Mouse (Mus musculus) C2C12 (cell line): ENCODE measurements around the gene Klhl3. TPM values are rescaled to one million over a fixed set of nuclear protein-coding genes. Genes with fewer than 3 reads are reported as not detected.

Source experiments
- H3K27me3 ChIP-seq: one replicate; pipeline ENCODE4 v1.6.1; 2011; ENCODE audit not compliant: control insufficient read depth, insufficient read depth, insufficient read length
- H3K36me3 ChIP-seq: one replicate; pipeline ENCODE4 v1.6.1; 2011; ENCODE audit not compliant: control insufficient read depth, insufficient read depth
- H3K4me3 ChIP-seq: one replicate; pipeline ENCODE4 v1.5.1; 2011; ENCODE audit warnings: mild to moderate bottlenecking, control low read depth; ENCODE audit not compliant: poor library complexity, insufficient read depth, severe bottlenecking
- H3K79me2 ChIP-seq: one replicate; pipeline ENCODE4 v1.6.1; 2011; ENCODE audit not compliant: control insufficient read depth, insufficient read depth
- H3K79me3 ChIP-seq: one replicate; pipeline ENCODE4 v1.6.1; 2011; ENCODE audit warnings: low read depth, control low read depth
- H3ac ChIP-seq: one replicate; pipeline ENCODE3; 2011; ENCODE audit warnings: low read depth; ENCODE audit not compliant: control insufficient read depth, insufficient read length
- CEBPB ChIP-seq: IDR thresholded peaks from one replicate; pipeline ENCODE4 v1.6.1; 2011; ENCODE audit warnings: low read depth, mild to moderate bottlenecking, control low read depth, moderate library complexity
- CTCF ChIP-seq: IDR thresholded peaks from one replicate; pipeline ENCODE4 v1.5.1; 2011; ENCODE audit not compliant: control insufficient read depth, insufficient read depth, insufficient read length
- FOSL1 ChIP-seq: IDR thresholded peaks from one replicate; pipeline ENCODE4 v1.8.0; 2011; ENCODE audit warnings: mild to moderate bottlenecking, low read length; ENCODE audit not compliant: poor library complexity, insufficient read depth, severe bottlenecking
- MAX ChIP-seq: IDR thresholded peaks from one replicate; pipeline ENCODE4 v1.6.1; 2011; ENCODE audit warnings: mild to moderate bottlenecking, control low read depth
- MYOD1 ChIP-seq: IDR thresholded peaks from one replicate; pipeline ENCODE4 v1.6.1; 2011; ENCODE audit warnings: low read depth; ENCODE audit not compliant: control insufficient read depth, insufficient read length
- MYOG ChIP-seq: IDR thresholded peaks from one replicate; pipeline ENCODE4 v1.6.1; 2011; ENCODE audit not compliant: control insufficient read depth, insufficient read length; ENCODE audit errors: extremely low read depth
- USF1 ChIP-seq: IDR thresholded peaks from one replicate; pipeline ENCODE4 v1.6.1; 2011; ENCODE audit warnings: low read depth, mild to moderate bottlenecking, control low read depth, moderate library complexity
- polyA plus RNA-seq: library from polyadenylated mRNA; unstranded; fragments of >200 nt; fragmentation: generic; extraction: Trizol; gene quantifications from one replicate; pipeline ENCODE4 v1.2.1, GENCODE M21; 2012; ENCODE audit warnings: missing spikeins

Gene Klhl3
- polyA plus RNA-seq, 1 experiment: 0.01 TPM

DNA sequence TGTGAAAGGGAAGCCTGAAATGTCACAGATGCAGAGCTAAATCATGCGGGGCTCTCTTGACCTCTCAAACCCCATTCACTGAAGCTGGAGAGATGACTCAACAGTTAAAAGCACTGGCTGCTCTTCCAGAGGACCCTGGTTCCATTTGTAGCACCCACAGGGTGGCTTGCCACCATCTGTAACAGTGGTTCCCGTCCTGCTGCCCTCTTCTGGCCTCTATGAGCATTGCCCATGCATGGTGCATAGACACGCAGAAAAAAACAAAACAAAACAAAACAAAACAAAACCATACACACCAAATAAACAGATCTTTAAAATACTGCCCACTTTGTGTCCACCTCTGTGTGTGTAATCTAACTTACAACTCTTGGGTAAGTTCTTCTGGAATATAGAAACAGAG is 65.3 kb downstream of the Klhl3 start:
- Histone ChIP-seq H3K79me3 (no peaks in the 10 kb centered on the region), H3K79me2 (no peaks in the 10 kb centered on the region), H3ac (no peak overlapping the region), H3K27me3 (peaks cover 5% of the 10 kb centered on the region), H3K36me3 (no peaks in the 10 kb centered on the region), H3K4me3 (no peak overlapping the region)
- TF ChIP-seq MAX (no peak), CTCF (no peak), MYOG (no peak), FOSL1 (no peak), USF1 (no peak), CEBPB (no peak), MYOD1 (no peak)

- no peak overlapping the region for H3K4me3 ChIP-seq
- H3ac ChIP-seq: no peak overlapping the region
- H3K27me3 ChIP-seq: peaks cover 3% of the 10 kb centered on the region
- H3K36me3 ChIP-seq: no peaks in the 10 kb centered on the region
- H3K79me3 ChIP-seq: no peaks in the 10 kb centered on the region
- no peaks in the 10 kb centered on the region for H3K79me2 ChIP-seq
- no peak for TF ChIP-seq MAX
- TF ChIP-seq CEBPB: no peak
These were observed 67.2 kb downstream of the Klhl3 start for GRCm38 (mm10) chr13:58046178-58046577.

- no peak overlapping the region for H3K4me3 ChIP-seq
- no peaks in the 10 kb centered on the region for H3K36me3 ChIP-seq
- TF ChIP-seq MYOD1: no peak
- no peak for TF ChIP-seq CTCF
- no peak for TF ChIP-seq MYOG
- no peak for TF ChIP-seq MAX
- TF ChIP-seq CEBPB: no peak
- no peak for TF ChIP-seq USF1
- no peak for TF ChIP-seq FOSL1
- no peaks in the 10 kb centered on the region for H3K27me3 ChIP-seq
- no peaks in the 10 kb centered on the region for H3K79me3 ChIP-seq
- no peaks in the 10 kb centered on the region for H3K79me2 ChIP-seq
- no peak overlapping the region for H3ac ChIP-seq
These were observed 68.1 kb downstream of the Klhl3 start for GRCm38 (mm10) chr13:58045278-58045677.

- TF ChIP-seq MAX: no peak
- TF ChIP-seq FOSL1: no peak
- TF ChIP-seq CEBPB: no peak
- TF ChIP-seq CTCF: no peak
- no peak for TF ChIP-seq MYOG
- no peak for TF ChIP-seq USF1
- TF ChIP-seq MYOD1: no peak
- H3K27me3 ChIP-seq: no peaks in the 10 kb centered on the region
- no peaks in the 10 kb centered on the region for H3K79me2 ChIP-seq
- H3K4me3 ChIP-seq: no peak overlapping the region
- H3K36me3 ChIP-seq: no peaks in the 10 kb centered on the region
- H3K79me3 ChIP-seq: no peaks in the 10 kb centered on the region
- no peak overlapping the region for H3ac ChIP-seq
These were observed 70.1 kb downstream of the Klhl3 start for GRCm38 (mm10) chr13:58043278-58043677.

- no peak overlapping the region for H3ac ChIP-seq
- H3K27me3 ChIP-seq: no peaks in the 10 kb centered on the region
- H3K36me3 ChIP-seq: no peaks in the 10 kb centered on the region
- TF ChIP-seq MYOG (no peak), CTCF (no peak)
- H3K4me3 ChIP-seq: no peak overlapping the region
- H3K79me3 ChIP-seq: no peaks in the 10 kb centered on the region
- H3K79me2 ChIP-seq: no peaks in the 10 kb centered on the region
These were observed 73.3 kb downstream of the Klhl3 start for GRCm38 (mm10) chr13:58040112-58040511.

- Histone ChIP-seq H3ac (no peak overlapping the region), H3K79me3 (no peaks in the 10 kb centered on the region), H3K27me3 (no peaks in the 10 kb centered on the region), H3K79me2 (no peaks in the 10 kb centered on the region), H3K36me3 (no peaks in the 10 kb centered on the region), H3K4me3 (no peak overlapping the region)
- TF ChIP-seq USF1 (no peak), CTCF (no peak), MYOD1 (no peak), CEBPB (no peak), MAX (no peak), MYOG (no peak), FOSL1 (no peak)
These were observed 75.9 kb downstream of the Klhl3 start for GRCm38 (mm10) chr13:58037506-58037905.
